Mouse (Mus musculus) neural tube, embryonic 12.5 days (tissue): Measurements from ENCODE around the gene Slc9a3. TPM values are rescaled to one million over a fixed set of nuclear protein-coding genes. Genes with fewer than 3 reads are reported as not detected.

ENCODE experiments used
- ATAC-seq: fragments of 200-750 bp; cut with Nextera tagmentation; 2 replicates; pipeline ENCODE4 v1.8.0; 2017; ENCODE audit warnings: low read depth, mild to moderate bottlenecking, moderate TSS enrichment, moderate library complexity; ENCODE audit not compliant: low FRiP score
- H3K27ac ChIP-seq: fragments of 300-500 bp; sonication (generic); 2 replicates; pipeline ENCODE4 v1.5.1; 2016
- H3K27me3 ChIP-seq: fragments of 300-500 bp; sonication (generic); replicated peaks from 2 replicates; pipeline ENCODE4 v1.6.1; 2016; ENCODE audit warnings: mild to moderate bottlenecking
- H3K36me3 ChIP-seq: fragments of 300-500 bp; sonication (generic); 2 replicates; pipeline ENCODE4 v1.6.1; 2016; ENCODE audit warnings: mild to moderate bottlenecking
- H3K4me1 ChIP-seq: fragments of 300-500 bp; sonication (generic); 2 replicates; pipeline ENCODE4 v1.6.1; 2016
- H3K4me2 ChIP-seq: fragments of 300-500 bp; sonication (generic); replicated peaks from 2 replicates; pipeline ENCODE4 v1.6.1; 2016; ENCODE audit warnings: mild to moderate bottlenecking
- H3K4me3 ChIP-seq: fragments of 300-500 bp; sonication (generic); 2 replicates; pipeline ENCODE4 v1.5.1; 2016
- H3K9ac ChIP-seq: fragments of 300-500 bp; sonication (generic); 2 replicates; pipeline ENCODE4 v1.6.1; 2016; ENCODE audit warnings: mild to moderate bottlenecking
- H3K9me3 ChIP-seq: fragments of 300-500 bp; sonication (generic); 2 replicates; pipeline ENCODE4 v1.6.1; 2016; ENCODE audit warnings: mild to moderate bottlenecking
- WGBS: fragments of 180-500 bp; shearing (Covaris S2); methylation state at CpG from one replicate; pipeline ENCODE4 v1.1.7; 2016; 5-methylcytosine and 5-hydroxymethylcytosine counted together
- polyA plus RNA-seq: library from polyadenylated mRNA; unstranded; fragments of >200 nt; fragmentation: Nextera tagmentation; extraction: Ambion mirVana; gene quantifications from 2 replicates; pipeline ENCODE4 v1.2.1, GENCODE M21; 2016

The Slc9a3 gene
- polyA plus RNA-seq, 1 experiment from 2014 or later = 0.04 TPM

- WGBS = 70% methylated on average over 6 of the region's 6 CpGs
- Histone ChIP-seq H3K36me3 (no peaks in the 10 kb centered on the region), H3K4me1 (no peaks in the 10 kb centered on the region), H3K27me3 (no peaks in the 10 kb centered on the region), H3K4me2 (no peak overlapping the region), H3K9me3 (no peaks in the 10 kb centered on the region), H3K9ac (no peak overlapping the region), H3K27ac (no peak overlapping the region), H3K4me3 (no peak overlapping the region)
- ATAC-seq = no peak
These were observed 7.5 kb upstream of the Slc9a3 start for GRCm38 (mm10) chr13:74113626-74114191.

- Histone ChIP-seq H3K4me1 (peaks cover 8% of the 10 kb centered on the region; the same call in 1 of the 2 replicates), H3K9ac (no peak overlapping the region), H3K4me3 (no peak overlapping the region), H3K4me2 (peak overlapping the region; percentile 64), H3K27me3 (peaks cover 41% of the 10 kb centered on the region), H3K36me3 (no peaks in the 10 kb centered on the region), H3K9me3 (no peaks in the 10 kb centered on the region), H3K27ac (no peak overlapping the region)
- 40% methylated on average over 14 of the region's 14 CpGs for WGBS
- ATAC-seq = no peak
These were observed 606 bp downstream of the Slc9a3 start for GRCm38 (mm10) chr13:74121795-74122330.

- no peak overlapping the region for H3K9ac ChIP-seq
- no peaks in the 10 kb centered on the region for H3K9me3 ChIP-seq
- no peak overlapping the region for H3K27ac ChIP-seq
- no peaks in the 10 kb centered on the region for H3K36me3 ChIP-seq
- H3K4me2 ChIP-seq = no peak overlapping the region
- no peak for ATAC-seq
- WGBS = 80% methylated on average over 3 of the region's 3 CpGs
- peaks cover 8% of the 10 kb centered on the region; the same call in 1 of the 2 replicates for H3K4me1 ChIP-seq
- H3K27me3 ChIP-seq = peaks cover 41% of the 10 kb centered on the region
- no peak overlapping the region for H3K4me3 ChIP-seq
These were observed 1.4 kb downstream of the Slc9a3 start for GRCm38 (mm10) chr13:74122632-74123031.

- H3K4me3 ChIP-seq = no peak overlapping the region
- no peak for ATAC-seq
- WGBS = 80% methylated on average over 7 of the region's 7 CpGs
These were observed 6.3 kb downstream of the Slc9a3 start for GRCm38 (mm10) chr13:74127571-74127970.

GRCm38 (mm10) chr13:74129909-74130308 lies 8.7 kb downstream of the Slc9a3 start:
- Histone ChIP-seq H3K36me3 (no peaks in the 10 kb centered on the region), H3K27me3 (no peaks in the 10 kb centered on the region), H3K4me2 (no peak overlapping the region), H3K27ac (no peak overlapping the region), H3K4me3 (no peak overlapping the region), H3K9me3 (no peaks in the 10 kb centered on the region), H3K9ac (no peak overlapping the region), H3K4me1 (no peaks in the 10 kb centered on the region)
- no peak for ATAC-seq
- WGBS = 88% methylated on average over 6 of the region's 6 CpGs

More at GRCm38 (mm10) chr13:74127571-74127970, 6.3 kb downstream of the Slc9a3 start:
- Histone ChIP-seq H3K4me2 (no peak overlapping the region), H3K9ac (no peak overlapping the region), H3K4me1 (no peaks in the 10 kb centered on the region), H3K27me3 (peaks cover 11% of the 10 kb centered on the region), H3K9me3 (no peaks in the 10 kb centered on the region), H3K36me3 (no peaks in the 10 kb centered on the region), H3K27ac (no peak overlapping the region)

- no peak overlapping the region for H3K4me3 ChIP-seq
- no peak overlapping the region for H3K9ac ChIP-seq
- no peak overlapping the region for H3K27ac ChIP-seq
- H3K36me3 ChIP-seq = no peaks in the 10 kb centered on the region
- no peak overlapping the region for H3K4me2 ChIP-seq
- no peaks in the 10 kb centered on the region for H3K4me1 ChIP-seq
- WGBS = 84% methylated on average over 7 of the region's 7 CpGs
- ATAC-seq = no peak
- H3K27me3 ChIP-seq = no peaks in the 10 kb centered on the region
- no peaks in the 10 kb centered on the region for H3K9me3 ChIP-seq
These were observed 17.8 kb downstream of the Slc9a3 start for GRCm38 (mm10) chr13:74138906-74139647.

GRCm38 (mm10) chr13:74140793-74141192 lies 19.5 kb downstream of the Slc9a3 start:
- 94% methylated on average over 6 of the region's 6 CpGs for WGBS
- no peak for ATAC-seq
- no peaks in the 10 kb centered on the region for H3K4me1 ChIP-seq
- H3K9me3 ChIP-seq = no peaks in the 10 kb centered on the region
- H3K9ac ChIP-seq = no peak overlapping the region
- H3K4me3 ChIP-seq = no peak overlapping the region
- H3K27ac ChIP-seq = no peak overlapping the region
- H3K27me3 ChIP-seq = no peaks in the 10 kb centered on the region
- H3K36me3 ChIP-seq = no peaks in the 10 kb centered on the region
- no peak overlapping the region for H3K4me2 ChIP-seq

GRCm38 (mm10) chr13:74143282-74143681 lies 22.0 kb downstream of the Slc9a3 start:
- Histone ChIP-seq H3K27ac (no peak overlapping the region), H3K27me3 (no peaks in the 10 kb centered on the region), H3K4me1 (no peaks in the 10 kb centered on the region), H3K4me3 (no peak overlapping the region), H3K4me2 (no peak overlapping the region), H3K9me3 (no peaks in the 10 kb centered on the region), H3K9ac (no peak overlapping the region), H3K36me3 (no peaks in the 10 kb centered on the region)
- 72% methylated on average over 3 of the region's 3 CpGs for WGBS
- ATAC-seq = no peak

GRCm38 (mm10) chr13:74144120-74144884 lies 23.0 kb downstream of the Slc9a3 start:
- Histone ChIP-seq H3K4me1 (no peaks in the 10 kb centered on the region), H3K4me3 (no peak overlapping the region), H3K27me3 (no peaks in the 10 kb centered on the region), H3K27ac (no peak overlapping the region), H3K9me3 (no peaks in the 10 kb centered on the region), H3K36me3 (no peaks in the 10 kb centered on the region), H3K4me2 (no peak overlapping the region), H3K9ac (no peak overlapping the region)
- 79% methylated on average over 7 of the region's 7 CpGs for WGBS
- no peak for ATAC-seq

GRCm38 (mm10) chr13:74145983-74146622 lies 24.8 kb downstream of the Slc9a3 start:
- WGBS = 70% methylated on average over 3 of the region's 3 CpGs
- Histone ChIP-seq H3K9ac (no peak overlapping the region), H3K36me3 (no peaks in the 10 kb centered on the region), H3K4me2 (no peak overlapping the region), H3K4me3 (no peak overlapping the region), H3K9me3 (no peaks in the 10 kb centered on the region), H3K4me1 (no peaks in the 10 kb centered on the region), H3K27ac (no peak overlapping the region), H3K27me3 (no peaks in the 10 kb centered on the region)
- no peak for ATAC-seq

GRCm38 (mm10) chr13:74147327-74147726 lies 26.1 kb downstream of the Slc9a3 start:
- Histone ChIP-seq H3K4me3 (no peak overlapping the region), H3K27ac (no peak overlapping the region), H3K9me3 (no peaks in the 10 kb centered on the region), H3K36me3 (no peaks in the 10 kb centered on the region), H3K4me2 (no peak overlapping the region), H3K9ac (no peak overlapping the region), H3K27me3 (no peaks in the 10 kb centered on the region), H3K4me1 (no peaks in the 10 kb centered on the region)
- ATAC-seq = no peak
- WGBS = 82% methylated on average over 2 of the region's 2 CpGs
